8 mouse cellular contexts compared by ENCODE assay signal in genomic region chr2:181147546-181148317, GRCm38 (mm10). TPM values are rescaled to one million over a fixed set of nuclear protein-coding genes. Genes with fewer than 3 reads are reported as not detected.
DNase-seq lines count a peak whose midpoint lies in the region; ATAC-seq lines count a peak whose summit lies in the region.

No protein-coding gene starts in this region.

- no peaks in the 10 kb centered on the region for H3K9me3 ChIP-seq in limb, embryonic 10.5 days (replicated peaks)
- H3K9me3 ChIP-seq in midbrain, embryonic 13.5 days = no peaks in the 10 kb centered on the region

- peak overlapping the region; percentile 55 for H3K9ac ChIP-seq in midbrain, embryonic 13.5 days (replicated peaks)

- WGBS in limb, embryonic 10.5 days = under 1% methylated on average over 61 of the region's 61 CpGs
- WGBS in midbrain, embryonic 13.5 days = under 1% methylated on average over 46 of the region's 61 CpGs

- peak; percentile 96 for DNase-seq in heart, adult 11 months
- DNase-seq in heart, adult 8-10 months (ENCODE audit: low spot score) = no peak
- peak; percentile 70 for DNase-seq in embryo, embryonic 11 days
- DNase-seq in heart, postnatal 10 days = peak; percentile 49 to 52
- DNase-seq in limb, embryonic 10.5 days (ENCODE audit: low spot score) = peak; percentile 48
- DNase-seq in thymus, postnatal 25 days = peak; percentile 13
- no peak for DNase-seq in ovary, postnatal 36 days (ENCODE audit: low spot score)

- H3K4me2 ChIP-seq in midbrain, embryonic 13.5 days (replicated peaks) = peak overlapping the region; percentile 81

- peaks cover 16% of the 10 kb centered on the region for H3K4me1 ChIP-seq in limb, embryonic 10.5 days
- peaks cover 15% of the 10 kb centered on the region for H3K4me1 ChIP-seq in midbrain, embryonic 13.5 days (replicated peaks)

- peaks cover 86% of the 10 kb centered on the region for H3K27me3 ChIP-seq in limb, embryonic 10.5 days (ENCODE audit: low read depth, poor library complexity, severe bottlenecking)
- H3K27me3 ChIP-seq in midbrain, embryonic 13.5 days = peaks cover 46% of the 10 kb centered on the region

- peak overlapping the region; percentile 59 for H3K4me3 ChIP-seq in limb, embryonic 10.5 days
- H3K4me3 ChIP-seq in midbrain, embryonic 13.5 days (replicated peaks) = peak overlapping the region; percentile 43

- no peak overlapping the region for H3K27ac ChIP-seq in limb, embryonic 10.5 days
- no peak overlapping the region for H3K27ac ChIP-seq in midbrain, embryonic 13.5 days

- H3K36me3 ChIP-seq in limb, embryonic 10.5 days = no peaks in the 10 kb centered on the region
- H3K36me3 ChIP-seq in midbrain, embryonic 13.5 days = peaks cover 11% of the 10 kb centered on the region

- peak; percentile 62 for ATAC-seq in midbrain, embryonic 13.5 days

- intact Hi-C loops in heart, postnatal 10 days (cut with DNase I) = no loop called here

RNA-seq across cellular contexts. Expression of gene Eef1a2, which starts 9.1 kb away (rescaled TPM):
- total RNA-seq in heart, adult 8-10 months (2022) = 1,000 to 10,000 TPM; 1,613 to 1,715 (median 1,670) TPM
- 100 to 1,000 TPM; 640 to 727 TPM for total RNA-seq in heart, postnatal 10 days (2021)
- polyA plus RNA-seq in limb, embryonic 10.5 days (2016; fragmentation: Nextera tagmentation; extraction: Ambion mirVana) = not detected in 2 replicates
- 3.5 and 3.8 TPM in 2 replicates for polyA plus RNA-seq in midbrain, embryonic 13.5 days (2015; fragmentation: Nextera tagmentation; extraction: Ambion mirVana)

RNA-seq across cellular contexts. Expression of gene Kcnq2, which starts 12.6 kb away (rescaled TPM):
- total RNA-seq in heart, adult 8-10 months (2022) = under 1 TPM in 3 of 4 experiments, not detected in 1; 0.06 to 0.12 (median 0.09) TPM
- not detected for total RNA-seq in heart, postnatal 10 days (2021)
- 0.10 and 0.20 TPM in 2 replicates for polyA plus RNA-seq in limb, embryonic 10.5 days (2016; fragmentation: Nextera tagmentation; extraction: Ambion mirVana)
- 44.0 and 47.3 TPM in 2 replicates for polyA plus RNA-seq in midbrain, embryonic 13.5 days (2015; fragmentation: Nextera tagmentation; extraction: Ambion mirVana)

RNA-seq across cellular contexts. Expression of gene Ppdpf, which starts 39.3 kb away (rescaled TPM):
- total RNA-seq in heart, adult 8-10 months (2022) = 10 to 100 TPM; 45.3 to 54.3 (median 52.4) TPM
- total RNA-seq in heart, postnatal 10 days (2021) = 10 to 100 TPM; 60.7 to 62.1 TPM
- 394 and 428 TPM in 2 replicates for polyA plus RNA-seq in limb, embryonic 10.5 days (2016; fragmentation: Nextera tagmentation; extraction: Ambion mirVana)
- 470 and 482 TPM in 2 replicates for polyA plus RNA-seq in midbrain, embryonic 13.5 days (2015; fragmentation: Nextera tagmentation; extraction: Ambion mirVana)

RNA-seq across cellular contexts. Expression of gene Ptk6, which starts 54.9 kb away (rescaled TPM):
- not detected for total RNA-seq in heart, adult 8-10 months (2022)
- total RNA-seq in heart, postnatal 10 days (2021) = not detected
- polyA plus RNA-seq in limb, embryonic 10.5 days (2016; fragmentation: Nextera tagmentation; extraction: Ambion mirVana) = not detected in 2 replicates
- not detected in 2 replicates for polyA plus RNA-seq in midbrain, embryonic 13.5 days (2015; fragmentation: Nextera tagmentation; extraction: Ambion mirVana)

Comparison
In these comparisons a context has a peak if more than half of its experiments do, and no peak if none do; other contexts are left out.
1. DNase-seq: peak in heart, adult 11 months (single experiment), embryo, embryonic 11 days (single experiment), heart, postnatal 10 days (2 of 2), limb, embryonic 10.5 days (single experiment) and thymus, postnatal 25 days (single experiment); none in heart, adult 8-10 months (single experiment) and ovary, postnatal 36 days (single experiment).